Mouse (Mus musculus) limb, embryonic 12.5 days (tissue): ENCODE data around the gene Rarres2. TPM values are rescaled to one million over a fixed set of nuclear protein-coding genes. Genes with fewer than 3 reads are reported as not detected.

Experiments used
- ATAC-seq: fragments of 200-750 bp; cut with Nextera tagmentation; 2 replicates; pipeline ENCODE4 v1.8.0; 2017; ENCODE audit warnings: low read depth, moderate TSS enrichment; ENCODE audit not compliant: insufficient number of reproducible peaks, insufficient read depth, low FRiP score, low TSS enrichment
- H3K27ac ChIP-seq: fragments of 300-500 bp; sonication (generic); 2 replicates; pipeline ENCODE4 v1.5.1; 2016; ENCODE audit warnings: mild to moderate bottlenecking, moderate library complexity
- H3K27me3 ChIP-seq: fragments of 300-500 bp; sonication (generic); 2 replicates; pipeline ENCODE4 v1.6.1; 2016; ENCODE audit warnings: mild to moderate bottlenecking, moderate library complexity
- H3K36me3 ChIP-seq: fragments of 300-500 bp; sonication (generic); 2 replicates; pipeline ENCODE4 v1.6.1; 2016; ENCODE audit warnings: mild to moderate bottlenecking, moderate library complexity
- H3K4me1 ChIP-seq: fragments of 300-500 bp; sonication (generic); replicated peaks from 2 replicates; pipeline ENCODE4 v1.6.1; 2016
- H3K4me2 ChIP-seq: fragments of 300-500 bp; sonication (generic); 2 replicates; pipeline ENCODE4 v1.6.1; 2016; ENCODE audit warnings: mild to moderate bottlenecking, moderate library complexity
- H3K4me3 ChIP-seq: fragments of 300-500 bp; sonication (generic); replicated peaks from 2 replicates; pipeline ENCODE4 v1.5.1; 2016; ENCODE audit warnings: mild to moderate bottlenecking
- H3K9ac ChIP-seq: fragments of 300-500 bp; sonication (generic); replicated peaks from 2 replicates; pipeline ENCODE4 v1.6.1; 2016; ENCODE audit warnings: mild to moderate bottlenecking, moderate library complexity
- H3K9me3 ChIP-seq: fragments of 300-500 bp; sonication (generic); 2 replicates; pipeline ENCODE4 v1.6.1; 2016; ENCODE audit warnings: mild to moderate bottlenecking, moderate library complexity
- WGBS: fragments of 180-500 bp; shearing (Covaris S2); methylation state at CpG from one replicate; pipeline ENCODE4 v1.1.7; 2016; 5-methylcytosine and 5-hydroxymethylcytosine counted together
- polyA plus RNA-seq: library from polyadenylated mRNA; unstranded; fragments of >200 nt; fragmentation: Nextera tagmentation; extraction: Ambion mirVana; gene quantifications from 2 replicates; pipeline ENCODE4 v1.2.1, GENCODE M21; 2016

Rarres2 gene
- polyA plus RNA-seq, 1 experiment from 2014 or later: 6.9 TPM

GRCm38 (mm10) chr6:48578736-48579135, 6.1 kb upstream of the Rarres2 start:
- no peak overlapping the region for H3K4me2 ChIP-seq
- H3K9me3 ChIP-seq: no peaks in the 10 kb centered on the region
- no peaks in the 10 kb centered on the region for H3K4me1 ChIP-seq
- no peak overlapping the region for H3K4me3 ChIP-seq
- H3K27me3 ChIP-seq: no peaks in the 10 kb centered on the region
- no peaks in the 10 kb centered on the region for H3K36me3 ChIP-seq
- no peak for ATAC-seq
- WGBS: 61% methylated on average over 5 of the region's 5 CpGs
- no peak overlapping the region for H3K27ac ChIP-seq
- H3K9ac ChIP-seq: no peak overlapping the region

GRCm38 (mm10) chr6:48573981-48574380, 1.4 kb upstream of the Rarres2 start:
- H3K27me3 ChIP-seq: no peaks in the 10 kb centered on the region
- H3K4me1 ChIP-seq: peaks cover 15% of the 10 kb centered on the region
- H3K4me2 ChIP-seq: no peak overlapping the region
- H3K9me3 ChIP-seq: no peaks in the 10 kb centered on the region
- H3K4me3 ChIP-seq: no peak overlapping the region
- H3K36me3 ChIP-seq: peaks cover 10% of the 10 kb centered on the region; the same call in 1 of the 2 replicates
- WGBS: 59% methylated on average over 3 of the region's 3 CpGs
- no peak overlapping the region for H3K9ac ChIP-seq
- no peak for ATAC-seq
- H3K27ac ChIP-seq: no peak overlapping the region

- no peaks in the 10 kb centered on the region for H3K27me3 ChIP-seq
- WGBS: 16% methylated on average over 10 of the region's 10 CpGs
- no peak overlapping the region for H3K9ac ChIP-seq
- no peak for ATAC-seq
- peak overlapping the region; percentile 59; the same call in 1 of the 2 replicates for H3K27ac ChIP-seq
- H3K4me2 ChIP-seq: no peak overlapping the region
- no peak overlapping the region for H3K4me3 ChIP-seq
- peaks cover 12% of the 10 kb centered on the region; the same call in 1 of the 2 replicates for H3K36me3 ChIP-seq
- peaks cover 15% of the 10 kb centered on the region for H3K4me1 ChIP-seq
- H3K9me3 ChIP-seq: no peaks in the 10 kb centered on the region
Observed at GRCm38 (mm10) chr6:48573280-48573679, 691 bp upstream of the Rarres2 start.

GRCm38 (mm10) chr6:48572014-48572413, 575 bp downstream of the Rarres2 start:
- no peak overlapping the region for H3K9ac ChIP-seq
- no peak for ATAC-seq
- peak overlapping the region; percentile 59; the same call in 1 of the 2 replicates for H3K27ac ChIP-seq
- 94% methylated on average over 5 of the region's 5 CpGs for WGBS
- H3K36me3 ChIP-seq: peaks cover 13% of the 10 kb centered on the region; the same call in 1 of the 2 replicates
- no peak overlapping the region for H3K4me3 ChIP-seq
- no peaks in the 10 kb centered on the region for H3K27me3 ChIP-seq
- H3K9me3 ChIP-seq: no peaks in the 10 kb centered on the region
- peaks cover 15% of the 10 kb centered on the region for H3K4me1 ChIP-seq
- H3K4me2 ChIP-seq: no peak overlapping the region

DNA sequence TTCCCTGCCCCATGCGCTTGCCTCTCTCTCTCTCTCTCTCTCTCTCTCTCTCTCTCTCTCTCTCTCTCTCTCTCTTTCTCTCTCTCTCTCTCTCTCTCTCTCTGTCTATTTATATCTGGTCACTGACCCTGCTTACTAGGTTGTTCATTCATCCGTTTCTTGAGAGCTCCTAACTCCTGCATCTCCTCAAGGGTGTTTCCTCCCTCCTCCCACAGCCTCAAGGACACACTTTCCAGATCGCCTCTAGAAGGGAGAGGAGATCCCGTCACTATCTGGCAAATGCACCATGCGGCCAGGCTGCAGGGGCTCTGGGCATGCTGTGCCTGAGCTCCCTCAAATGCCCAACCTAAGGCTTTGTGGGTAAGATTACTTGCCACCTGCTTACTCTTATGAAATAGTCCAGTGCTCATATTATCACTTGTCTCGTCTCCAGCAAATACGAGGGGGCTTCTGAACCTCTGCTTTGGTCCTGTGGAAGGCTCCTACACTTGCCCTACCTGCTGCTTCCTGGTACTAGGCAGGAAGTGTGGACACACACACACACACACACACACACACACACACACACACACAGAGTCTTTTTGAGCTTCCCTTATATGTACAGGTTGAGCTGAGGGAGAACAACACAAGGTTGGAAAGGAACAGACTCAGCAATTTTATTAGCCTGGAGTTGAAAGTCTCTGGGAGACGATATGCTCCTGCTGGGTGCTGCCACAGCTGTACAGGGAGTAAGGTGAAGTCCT, 3.4 kb downstream of the Rarres2 start:
- WGBS: 83% methylated on average over 8 of the region's 8 CpGs
- Histone ChIP-seq H3K27me3 (no peaks in the 10 kb centered on the region), H3K4me3 (no peak overlapping the region), H3K27ac (no peak overlapping the region), H3K36me3 (peaks cover 22% of the 10 kb centered on the region; the same call in 1 of the 2 replicates), H3K4me2 (no peak overlapping the region), H3K9ac (no peak overlapping the region), H3K4me1 (peaks cover 29% of the 10 kb centered on the region), H3K9me3 (no peaks in the 10 kb centered on the region)
- ATAC-seq: no peak

DNA sequence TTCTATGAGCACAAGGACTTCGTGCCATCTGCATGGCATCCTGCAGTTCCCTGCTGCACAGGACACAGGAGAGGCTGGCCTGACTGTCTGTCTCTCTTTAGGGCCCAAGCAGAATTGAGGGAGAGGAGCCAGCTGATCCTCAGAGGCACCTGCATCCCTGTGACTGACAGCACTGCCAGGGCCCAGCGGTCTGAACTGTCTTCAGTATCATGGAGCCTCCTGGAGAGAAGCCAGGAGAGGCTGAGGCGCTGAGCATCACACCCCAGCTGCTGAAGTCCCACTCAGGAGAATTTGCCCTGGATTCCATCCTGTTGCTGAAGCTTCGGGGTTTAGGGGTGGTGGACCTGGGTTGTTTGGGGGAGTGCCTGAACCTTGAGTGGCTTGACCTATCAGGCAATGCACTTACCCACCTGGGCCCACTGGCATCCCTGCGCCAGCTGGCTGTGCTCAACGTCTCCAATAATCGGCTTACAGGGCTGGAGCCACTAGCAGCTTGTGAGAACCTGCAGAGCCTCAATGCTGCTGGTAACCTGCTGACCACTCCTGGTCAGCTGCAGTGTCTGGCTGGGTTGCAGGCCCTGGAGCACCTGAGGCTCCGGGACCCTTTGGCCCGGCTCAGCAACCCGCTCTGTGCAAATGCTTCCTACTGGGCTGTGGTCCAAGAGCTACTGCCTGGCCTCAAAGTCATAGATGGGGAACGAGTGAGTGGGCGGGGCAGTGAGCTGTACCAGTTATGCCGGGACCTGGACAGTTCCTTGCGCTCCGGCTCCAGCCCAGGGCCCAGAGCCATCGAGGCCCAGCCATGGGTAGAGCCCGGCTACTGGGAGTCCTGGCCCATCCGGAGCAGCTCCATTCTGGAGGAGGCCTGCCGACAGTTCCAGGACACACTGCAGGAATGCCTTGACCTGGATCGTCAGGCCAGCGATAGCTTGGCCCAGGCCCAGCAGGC, 4.3 kb downstream of the Rarres2 start:
- Histone ChIP-seq H3K4me3 (no peak overlapping the region), H3K36me3 (peaks cover 23% of the 10 kb centered on the region; the same call in 1 of the 2 replicates), H3K4me2 (no peak overlapping the region), H3K27ac (0 out of 2 replicates have a peak overlapping the region, but pooled peaks have one; percentile 23), H3K9ac (no peak overlapping the region), H3K27me3 (no peaks in the 10 kb centered on the region), H3K4me1 (peaks cover 27% of the 10 kb centered on the region), H3K9me3 (no peaks in the 10 kb centered on the region)
- WGBS: 88% methylated on average over 21 of the region's 21 CpGs
- no peak for ATAC-seq

DNA sequence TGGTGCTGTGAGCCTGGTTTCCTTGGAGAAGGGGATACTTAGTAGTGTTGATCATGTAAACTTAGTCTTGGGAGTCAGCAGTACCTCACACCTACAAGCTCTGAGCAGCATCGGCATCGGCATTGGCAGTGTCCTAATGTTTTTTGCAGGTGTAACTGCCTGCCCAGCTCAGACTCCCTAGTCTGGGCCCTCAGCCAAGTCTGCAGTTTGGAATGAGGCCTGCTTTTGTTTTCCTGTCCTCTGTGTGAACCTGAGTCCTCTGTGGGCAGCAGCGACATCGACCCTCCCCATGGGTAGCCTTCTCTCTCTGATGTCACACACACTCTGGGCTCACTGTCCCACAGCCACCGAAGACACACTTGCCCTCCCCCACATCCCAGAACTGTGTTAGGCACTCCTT, 6.3 kb downstream of the Rarres2 start:
- peak; percentile 71; the same call in 1 of the 2 replicates for ATAC-seq

GRCm38 (mm10) chr6:48565693-48566310, 6.8 kb downstream of the Rarres2 start:
- Histone ChIP-seq H3K27me3 (no peaks in the 10 kb centered on the region), H3K36me3 (peaks cover 23% of the 10 kb centered on the region; the same call in 1 of the 2 replicates), H3K9ac (no peak overlapping the region), H3K4me3 (no peak overlapping the region), H3K27ac (peak overlapping the region; percentile 67; the same call in 1 of the 2 replicates), H3K9me3 (no peaks in the 10 kb centered on the region), H3K4me2 (no peak overlapping the region), H3K4me1 (peaks cover 14% of the 10 kb centered on the region)
- ATAC-seq: no peak; the same call in 1 of the 2 replicates
- WGBS: 82% methylated on average over 4 of the region's 4 CpGs

More for the DNA sequence above, 6.3 kb downstream of the Rarres2 start:
- peak overlapping the region; percentile 67 for H3K27ac ChIP-seq
- WGBS: 62% methylated on average over 5 of the region's 5 CpGs
- no peak overlapping the region for H3K4me2 ChIP-seq
- peaks cover 14% of the 10 kb centered on the region for H3K4me1 ChIP-seq
- no peaks in the 10 kb centered on the region for H3K27me3 ChIP-seq
- peaks cover 23% of the 10 kb centered on the region; the same call in 1 of the 2 replicates for H3K36me3 ChIP-seq
- no peak overlapping the region for H3K4me3 ChIP-seq
- H3K9ac ChIP-seq: no peak overlapping the region
- H3K9me3 ChIP-seq: no peaks in the 10 kb centered on the region

DNA sequence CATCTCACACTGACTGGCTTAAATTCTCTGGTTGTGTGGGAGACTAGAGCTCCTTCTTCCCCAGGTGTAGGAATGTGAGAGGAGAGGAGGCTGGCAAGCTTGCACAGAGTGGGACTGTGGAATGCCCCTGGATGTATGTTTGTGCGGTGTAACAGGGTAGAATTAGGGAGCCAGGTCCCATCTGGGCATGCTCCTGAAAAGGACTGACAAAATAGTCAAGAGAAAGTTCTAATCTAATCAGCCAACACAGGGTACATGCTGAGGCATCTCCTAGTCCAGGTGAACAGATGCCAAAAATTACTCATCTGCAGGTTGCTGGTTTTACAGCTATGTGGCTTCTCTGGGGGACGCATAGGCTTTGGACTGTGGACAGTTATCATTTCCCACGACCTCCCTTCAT, 16.6 kb downstream of the Rarres2 start:
- no peak for ATAC-seq
- H3K4me2 ChIP-seq: peak overlapping the region; percentile 74; the same call in 1 of the 2 replicates
- H3K27ac ChIP-seq: peak overlapping the region; percentile 96; the same call in 1 of the 2 replicates
- H3K27me3 ChIP-seq: no peaks in the 10 kb centered on the region
- no peak overlapping the region for H3K9ac ChIP-seq
- no peaks in the 10 kb centered on the region for H3K9me3 ChIP-seq
- peaks cover 17% of the 10 kb centered on the region; the same call in 1 of the 2 replicates for H3K36me3 ChIP-seq
- peak overlapping the region; percentile 52; the same call in 1 of the 2 replicates for H3K4me3 ChIP-seq
- WGBS: 96% methylated on average over 3 of the region's 3 CpGs
- peaks cover 9% of the 10 kb centered on the region for H3K4me1 ChIP-seq

DNA sequence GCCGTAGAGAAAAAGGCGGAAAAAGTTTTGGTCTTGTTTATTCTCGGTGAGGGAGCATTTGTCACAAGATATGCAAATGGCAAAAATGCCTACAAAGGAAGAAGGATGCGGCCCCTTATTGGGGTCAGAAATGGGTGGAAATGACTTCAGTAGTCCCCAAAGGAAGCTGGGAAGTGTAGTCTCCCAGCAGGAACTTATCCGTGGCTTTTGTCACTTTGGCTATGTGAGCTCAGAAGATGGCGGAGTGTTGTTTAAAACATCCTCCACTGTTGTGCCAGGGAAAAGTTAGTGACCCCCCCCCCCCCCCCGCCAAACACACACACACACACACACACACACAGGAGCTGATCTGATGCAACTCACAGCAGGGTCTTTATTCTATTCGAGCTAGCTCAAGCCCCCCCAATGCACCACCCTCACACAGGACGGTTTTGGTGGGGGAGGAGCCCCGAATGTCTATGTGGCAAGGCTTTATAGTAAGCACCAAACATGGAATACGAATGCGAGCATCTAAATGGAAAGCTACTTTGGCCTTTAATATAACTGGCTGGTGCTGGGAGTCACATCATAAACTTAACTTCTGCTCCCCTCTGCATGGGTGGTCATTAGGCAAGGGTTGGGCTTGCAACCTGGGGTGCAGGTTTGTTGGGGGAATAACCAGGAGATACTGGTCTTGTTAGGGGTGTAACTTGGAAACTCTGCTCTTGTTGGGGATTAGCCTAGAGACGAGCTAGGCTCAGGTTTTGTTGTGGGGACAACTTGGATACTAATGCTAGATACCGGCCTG, 17.3 kb downstream of the Rarres2 start:
- Histone ChIP-seq H3K4me2 (peak overlapping the region; percentile 74), H3K27ac (peak overlapping the region; percentile 96), H3K9ac (peak overlapping the region; percentile 72), H3K4me1 (peaks cover 9% of the 10 kb centered on the region), H3K36me3 (peaks cover 13% of the 10 kb centered on the region; the same call in 1 of the 2 replicates), H3K4me3 (peak overlapping the region; percentile 52), H3K9me3 (no peaks in the 10 kb centered on the region), H3K27me3 (no peaks in the 10 kb centered on the region)
- peak; percentile 82 for ATAC-seq
- 37% methylated on average over 13 of the region's 14 CpGs for WGBS
